8 mouse cellular contexts compared by ENCODE assay signal in the genomic region with DNA sequence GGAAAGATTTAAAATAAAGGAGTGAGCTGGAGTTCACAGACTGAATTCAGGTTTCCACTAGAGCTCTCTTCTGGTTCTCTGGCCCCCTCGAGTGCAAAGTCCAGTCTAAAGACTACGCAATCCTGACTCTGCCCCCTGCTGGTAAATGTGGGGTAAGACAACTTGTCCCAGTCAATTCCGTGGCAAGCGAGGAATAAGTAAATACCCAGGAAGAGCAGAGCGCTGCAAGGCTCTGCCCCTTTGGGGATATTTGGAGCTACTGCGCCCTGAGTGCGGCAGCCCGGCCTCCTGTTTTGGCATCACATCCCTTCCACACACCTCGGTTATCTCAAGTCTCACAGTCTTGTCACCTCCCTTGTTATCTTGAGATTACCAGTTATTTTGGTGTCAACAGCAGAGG. TPM values are rescaled to one million over a fixed set of nuclear protein-coding genes. Genes with fewer than 3 reads are reported as not detected.
DNase-seq lines count a peak whose midpoint lies in the region; ATAC-seq and TF ChIP-seq lines count a peak whose summit lies in the region.

No protein-coding gene starts in this region.

- H3K9ac ChIP-seq in heart, embryonic 14.5 days (ENCODE audit: low read length): no peak overlapping the region

- DNase-seq in gastrocnemius, adult 2 months: no peak
- DNase-seq in gastrocnemius, adult 18-20 months (ENCODE audit: low spot score): no peak
- DNase-seq in 3T3-L1 (ENCODE audit: low read depth, low spot score): peak; percentile 38
- DNase-seq in ZHBTc4 (ENCODE audit: low read depth, low spot score): peak; percentile 88
- peak; percentile 20 for DNase-seq in lung, postnatal 36 days
- DNase-seq in left cerebral cortex, postnatal 36 days (ENCODE audit: low spot score in 2 of 2): no peak

- TF ChIP-seq CTCF in gastrocnemius, adult 2 months (IDR thresholded peaks at IDR 0.05): peak; percentile 66

- H3K9me3 ChIP-seq in heart, embryonic 14.5 days (ENCODE audit: control insufficient read depth, low read length): no peaks in the 10 kb centered on the region

- no peak for ATAC-seq in heart, embryonic 14.5 days (ENCODE audit: insufficient number of reproducible peaks, insufficient read depth, low FRiP score, low read depth)
- ATAC-seq in activated CD4-positive, CD25-positive, alpha-beta regulatory T cell, adult 4 months: no peak

- no peaks in the 10 kb centered on the region for H3K36me3 ChIP-seq in heart, embryonic 14.5 days (ENCODE audit: control insufficient read depth, insufficient read depth, low read length)

- H3K4me2 ChIP-seq in heart, embryonic 14.5 days (ENCODE audit: low read length): peak overlapping the region; percentile 32

- 3% methylated on average over 9 of the region's 9 CpGs for WGBS in heart, embryonic 14.5 days

- no peak overlapping the region for H3K4me3 ChIP-seq in gastrocnemius, adult 2 months
- H3K4me3 ChIP-seq in heart, embryonic 14.5 days (ENCODE audit: control insufficient read depth in 1 of 2, insufficient read depth in 1 of 2, low read depth in 1 of 2, low read length in 2 of 2): no peak overlapping the region

- intact Hi-C loops in gastrocnemius, adult 2 months (cut with DNase I): no loop called here
- intact Hi-C loops in left cerebral cortex, postnatal 36 days (cut with DNase I): loop anchor here (5.0 to 10.0 kb wide), 3 partner anchors 57 to 159 kb away; no protein-coding TSS in a partner anchor

- H3K4me1 ChIP-seq in heart, embryonic 14.5 days (ENCODE audit: control insufficient read depth in 2 of 2, insufficient read depth in 2 of 2, low read length in 2 of 2): peaks cover 0 to 4% of the 10 kb centered on the region in 2 experiments; a peak in 1 of 4 replicates

- 0 out of 2 replicates have a peak, but pooled peaks cover 4% of the 10 kb centered on the region for H3K27me3 ChIP-seq in heart, embryonic 14.5 days (ENCODE audit: control insufficient read depth, insufficient read depth, low read length)

- H3K27ac ChIP-seq in gastrocnemius, adult 2 months: no peak overlapping the region
- H3K27ac ChIP-seq in heart, embryonic 14.5 days (replicated peaks in 1 of 2; ENCODE audit: control insufficient read depth in 1 of 2, insufficient read depth in 1 of 2, low read depth in 2 of 2, low read length in 2 of 2): no peak overlapping the region

RNA-seq across cellular contexts. Expression of a gene that starts 24.6 kb away (rescaled TPM):
- total RNA-seq in gastrocnemius, adult 2 months (2021): under 1 TPM; 0.50 to 0.54 TPM
- total RNA-seq in gastrocnemius, adult 18-20 months (2021): 1 to 10 TPM in 1 of 2 experiments, under 1 TPM in 1; 0.95 to 1.9 TPM
- 131 and 193 TPM in 2 replicates for polyA plus RNA-seq in heart, embryonic 14.5 days (2014; fragmentation: Nextera tagmentation; extraction: Ambion mirVana)
- polyA plus RNA-seq in activated CD4-positive, CD25-positive, alpha-beta regulatory T cell, adult 4 months (2017; shearing (Covaris generic)): not detected
- under 1 TPM in 1 of 2 experiments, not detected in 1; 0.29 TPM for total RNA-seq in left cerebral cortex, postnatal 36 days (2021)

RNA-seq across cellular contexts. Expression of a gene that starts 54.0 kb away (rescaled TPM):
- not detected for total RNA-seq in gastrocnemius, adult 2 months (2021)
- total RNA-seq in gastrocnemius, adult 18-20 months (2021): not detected
- polyA plus RNA-seq in heart, embryonic 14.5 days (2014; fragmentation: Nextera tagmentation; extraction: Ambion mirVana): 0.27 and 0.35 TPM in 2 replicates
- 10 to 100 TPM in 1 of 2 experiments, 1 to 10 TPM in 1; 6.7 to 10.9 TPM for polyA plus RNA-seq in activated CD4-positive, CD25-positive, alpha-beta regulatory T cell, adult 4 months (2017; shearing (Covaris generic))
- 1 to 10 TPM; 3.3 TPM for total RNA-seq in left cerebral cortex, postnatal 36 days (2021)

Comparison
In these comparisons a context has a peak if more than half of its experiments do, and no peak if none do; other contexts are left out.
1. DNase-seq: peak in 3T3-L1 (single experiment), ZHBTc4 (single experiment) and lung, postnatal 36 days (single experiment); none in gastrocnemius, adult 2 months (single experiment), gastrocnemius, adult 18-20 months (single experiment) and left cerebral cortex, postnatal 36 days (0 of 2).
2. RNA of a gene that starts 54.0 kb away (total RNA-seq): 3.3 TPM in left cerebral cortex, postnatal 36 days; not detected in gastrocnemius, adult 2 months and not detected in gastrocnemius, adult 18-20 months; every median in the first group is over 4 times any median in the second.